Mouse (Mus musculus) liver, adult 2 months (tissue): ENCODE measurements around the gene Schip1.

Experiments used
- CTCF ChIP-seq: fragments of 200-500 bp; IDR thresholded peaks from 2 replicates; pipeline ENCODE4 v1.5.1; 2011; ENCODE audit warnings: low read depth, low read length, control low read depth
- POLR2A ChIP-seq: fragments of 200-500 bp; IDR thresholded peaks from 2 replicates; pipeline ENCODE4 v1.6.1; 2011; ENCODE audit warnings: low read length, control low read depth; ENCODE audit not compliant: insufficient read depth; ENCODE audit errors: extremely low read depth

DNA sequence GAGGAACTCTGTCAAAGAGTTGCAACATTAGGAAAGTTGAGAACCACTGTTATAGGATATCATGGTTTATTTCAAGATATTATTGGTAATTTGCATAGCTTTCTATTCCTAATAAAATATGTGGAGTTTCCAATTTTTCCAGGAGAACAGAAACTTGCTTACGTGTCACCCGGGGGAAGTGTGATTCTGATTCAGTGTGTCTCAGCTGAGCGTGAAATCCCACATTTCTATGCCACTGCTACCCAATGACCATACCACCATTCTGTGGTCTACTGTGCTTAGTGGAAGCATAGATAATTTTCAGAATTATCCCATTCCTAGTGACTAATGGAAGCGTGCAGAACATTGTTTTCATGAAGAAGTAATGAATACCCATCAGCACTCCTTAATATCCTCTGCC, 532.3 kb downstream of the Schip1 start:
- TF ChIP-seq CTCF (no peak), POLR2A (no peak)
